Mouse (Mus musculus): Measurements from ENCODE around the gene Sema6d.

DNA sequence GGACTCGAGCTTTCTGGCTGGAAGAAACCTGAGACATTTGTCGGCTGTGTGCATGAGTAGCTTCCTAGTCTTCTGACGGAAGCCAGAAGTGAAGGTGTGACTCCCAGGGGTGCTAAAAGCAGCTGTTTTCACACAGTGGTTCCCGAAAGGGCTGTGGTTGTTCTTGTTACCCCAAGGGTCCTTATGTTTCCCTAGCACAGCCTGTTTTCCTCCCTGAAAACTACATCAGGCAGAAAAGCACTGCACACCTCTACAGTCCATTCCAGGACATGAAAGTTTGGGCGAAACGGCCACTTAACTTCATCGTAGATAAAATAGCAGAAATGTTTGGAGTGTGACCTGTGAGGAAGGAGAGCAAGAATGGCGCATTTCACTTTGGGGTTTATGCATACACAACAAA, 346.9 kb downstream of the Sema6d start:
- TF ChIP-seq CTCF (IDR thresholded peaks at IDR 0.05; ENCODE audit: low read depth, low read length) = no peak
- no peak for TF ChIP-seq POLR2A (IDR thresholded peaks at IDR 0.05; ENCODE audit: borderline replicate concordance, low read depth, low read length)
